Mouse (Mus musculus): ENCODE results near the gene Mpp6.

DNA sequence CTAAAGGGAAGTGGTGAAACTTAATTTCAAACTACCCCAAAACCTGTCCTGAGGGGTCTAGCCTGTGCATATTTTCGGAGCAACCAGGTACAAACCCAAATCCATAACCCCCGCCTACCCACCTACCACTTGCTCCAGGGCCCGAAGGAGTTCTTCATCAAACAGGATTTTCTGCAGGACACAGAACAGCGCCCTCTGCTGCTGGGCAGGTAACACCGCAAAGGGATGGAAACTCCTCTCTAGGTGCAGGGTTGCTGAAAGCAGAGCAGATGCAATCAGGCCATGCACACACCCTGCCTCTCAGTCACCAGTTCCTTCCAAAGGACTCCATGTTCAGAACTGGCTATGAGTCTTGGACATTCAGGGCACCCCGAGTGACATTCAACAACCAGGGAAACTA, 110.8 kb downstream of the Mpp6 start:
- peak; percentile 54; the same call in 1 of the 2 replicates for TF ChIP-seq CTCF (IDR thresholded peaks at IDR 0.05; ENCODE audit: insufficient read depth, low read depth, low read length)
- TF ChIP-seq POLR2A (IDR thresholded peaks at IDR 0.05; ENCODE audit: insufficient read depth, low read depth, low read length), result no peak
